Mouse (Mus musculus) neural tube, embryonic 14.5 days (tissue): ENCODE measurements around the gene Hectd1. TPM values are rescaled to one million over a fixed set of nuclear protein-coding genes. Genes with fewer than 3 reads are reported as not detected.

ENCODE experiments used
- ATAC-seq: fragments of 200-750 bp; cut with Nextera tagmentation; 2 replicates; pipeline ENCODE4 v1.8.0; 2017; ENCODE audit warnings: low read depth, mild to moderate bottlenecking, moderate TSS enrichment, moderate library complexity
- H3K27ac ChIP-seq: fragments of 300-500 bp; sonication (generic); 2 replicates; pipeline ENCODE4 v1.5.1; 2014; ENCODE audit warnings: low read depth, mild to moderate bottlenecking, control low read depth, low read length, moderate library complexity, mixed read lengths
- H3K27me3 ChIP-seq: fragments of 300-500 bp; sonication (generic); 2 replicates; pipeline ENCODE4 v1.6.1; 2014; ENCODE audit warnings: low read length; ENCODE audit not compliant: control insufficient read depth, insufficient read depth
- H3K36me3 ChIP-seq: fragments of 300-500 bp; sonication (generic); 2 replicates; pipeline ENCODE4 v1.6.1; 2014; ENCODE audit warnings: low read length, mixed read lengths; ENCODE audit not compliant: control insufficient read depth, insufficient read depth
- H3K4me1 ChIP-seq: fragments of 300-500 bp; sonication (generic); 2 replicates; pipeline ENCODE4 v1.6.1; 2014; ENCODE audit warnings: low read length; ENCODE audit not compliant: control insufficient read depth, insufficient read depth
- H3K4me2 ChIP-seq: fragments of 300-500 bp; sonication (generic); 2 replicates; pipeline ENCODE4 v1.6.1; 2014; ENCODE audit warnings: mild to moderate bottlenecking, low read depth, low read length, control low read depth
- H3K4me3 ChIP-seq: fragments of 300-500 bp; sonication (generic); 2 replicates; pipeline ENCODE4 v1.5.1; 2014; ENCODE audit warnings: low read depth, low read length, control low read depth, mixed read lengths
- H3K9ac ChIP-seq: fragments of 300-500 bp; sonication (generic); replicated peaks from 2 replicates; pipeline ENCODE4 v1.6.1; 2014; ENCODE audit warnings: low read depth, mild to moderate bottlenecking, control low read depth, low read length, mixed read lengths
- H3K9me3 ChIP-seq: fragments of 300-500 bp; sonication (generic); 2 replicates; pipeline ENCODE4 v1.6.1; 2016; ENCODE audit warnings: low read length; ENCODE audit not compliant: control insufficient read depth
- WGBS: fragments of 180-500 bp; shearing (Covaris S2); extraction: QIAGEN DNeasy Blood & Tissue Kit; methylation state at CpG from one replicate; pipeline ENCODE4 v1.1.7; 2014; 5-methylcytosine and 5-hydroxymethylcytosine counted together
- polyA plus RNA-seq: library from polyadenylated mRNA; unstranded; fragments of >200 nt; fragmentation: Nextera tagmentation; extraction: Ambion mirVana; gene quantifications from 2 replicates; pipeline ENCODE4 v1.2.1, GENCODE M21; 2014

Hectd1 gene
- polyA plus RNA-seq, 1 experiment from 2014 or later, result 50.5 TPM

DNA sequence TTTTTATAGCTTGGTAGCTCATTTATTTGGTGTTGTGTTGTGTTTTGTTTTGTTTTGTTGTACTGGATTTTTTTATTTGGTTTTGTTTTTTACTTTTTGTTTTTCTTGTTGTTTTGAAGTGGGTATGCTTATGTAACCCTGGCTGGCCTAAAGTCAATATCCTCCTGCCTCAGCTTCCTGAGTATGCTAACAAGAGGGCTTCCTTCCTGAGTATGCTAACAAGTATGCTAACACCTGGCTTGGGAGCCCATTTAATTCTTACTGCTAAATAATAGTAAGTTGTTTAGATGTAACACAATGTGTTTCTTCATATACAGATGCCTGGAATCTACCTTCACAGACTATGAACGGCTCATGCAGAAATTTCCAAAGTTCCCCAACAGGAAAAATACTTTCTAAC is 1.3 kb upstream of the Hectd1 start:
- Histone ChIP-seq H3K9me3 (no peaks in the 10 kb centered on the region), H3K4me3 (no peak overlapping the region), H3K27ac (no peak overlapping the region), H3K9ac (no peak overlapping the region), H3K27me3 (no peaks in the 10 kb centered on the region; the same call in 1 of the 2 replicates), H3K4me2 (peak overlapping the region; percentile 73; the same call in 1 of the 2 replicates), H3K36me3 (no peaks in the 10 kb centered on the region), H3K4me1 (peaks cover 14% of the 10 kb centered on the region)
- WGBS, result 94% methylated on average over 1 of the region's 1 CpGs
- ATAC-seq, result no peak

DNA sequence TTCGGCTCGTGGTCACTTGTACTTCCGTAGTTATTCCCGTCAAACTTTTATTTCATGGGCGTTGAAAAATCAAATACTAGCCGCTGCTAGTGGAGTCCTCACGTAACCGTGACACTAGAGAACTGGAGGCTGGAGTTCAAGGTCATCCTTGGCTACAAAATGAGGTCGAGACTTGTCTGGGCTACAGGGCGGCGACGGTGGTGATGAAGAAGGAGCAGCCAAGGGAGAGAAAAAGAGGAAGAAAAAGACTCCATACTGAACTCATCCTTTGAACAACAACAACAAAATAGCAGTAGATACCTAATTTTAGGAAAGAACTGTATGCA is 704 bp upstream of the Hectd1 start:
- Histone ChIP-seq H3K9me3 (no peaks in the 10 kb centered on the region), H3K4me1 (peaks cover 14% of the 10 kb centered on the region), H3K4me3 (peak overlapping the region; percentile 95), H3K4me2 (peak overlapping the region; percentile 73), H3K27me3 (no peaks in the 10 kb centered on the region; the same call in 1 of the 2 replicates), H3K27ac (peak overlapping the region; percentile 97), H3K9ac (peak overlapping the region; percentile 99), H3K36me3 (no peaks in the 10 kb centered on the region)
- under 1% methylated on average over 12 of the region's 12 CpGs for WGBS
- ATAC-seq, result peak; percentile 10

DNA sequence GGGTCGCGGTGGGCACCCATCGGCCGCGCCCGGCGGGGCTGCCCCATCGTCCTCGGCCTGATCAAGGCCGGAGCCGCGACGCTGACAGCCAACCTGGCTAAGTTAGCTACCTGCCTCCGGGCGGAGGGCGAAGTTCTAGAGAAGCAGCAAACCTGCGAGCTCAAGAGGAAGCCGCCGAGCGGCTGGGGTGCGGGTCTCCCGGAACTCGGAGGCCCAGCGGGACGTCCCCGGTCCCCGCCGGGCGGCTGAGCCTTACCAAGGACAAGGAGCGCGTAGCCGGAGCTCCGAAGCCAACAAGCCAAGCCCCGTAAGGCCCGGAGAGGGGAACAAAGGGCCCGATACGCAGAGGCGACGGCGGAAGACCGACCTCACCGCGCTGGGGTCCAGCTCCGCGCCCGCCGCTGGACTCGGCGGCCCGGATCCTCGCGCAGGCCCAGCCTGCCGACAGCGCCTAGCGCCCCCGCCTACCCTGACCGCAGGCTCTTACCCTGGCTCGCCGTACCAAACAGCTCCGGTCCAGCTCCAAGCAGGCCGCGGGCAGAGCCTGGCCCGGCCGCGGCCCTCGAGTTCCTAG is 533 bp downstream of the Hectd1 start:
- H3K27ac ChIP-seq, result peak overlapping the region; percentile 97
- H3K9me3 ChIP-seq, result no peaks in the 10 kb centered on the region
- peak overlapping the region; percentile 95 for H3K4me3 ChIP-seq
- under 1% methylated on average over 63 of the region's 66 CpGs for WGBS
- peaks cover 14% of the 10 kb centered on the region for H3K4me1 ChIP-seq
- H3K9ac ChIP-seq, result peak overlapping the region; percentile 99
- ATAC-seq, result peak; percentile 19
- H3K36me3 ChIP-seq, result no peaks in the 10 kb centered on the region
- peak overlapping the region; percentile 73 for H3K4me2 ChIP-seq
- H3K27me3 ChIP-seq, result no peaks in the 10 kb centered on the region; the same call in 1 of the 2 replicates

- Histone ChIP-seq H3K4me3 (peak overlapping the region; percentile 95), H3K27ac (peak overlapping the region; percentile 97), H3K9ac (peak overlapping the region; percentile 99), H3K4me2 (peak overlapping the region; percentile 73), H3K27me3 (no peaks in the 10 kb centered on the region; the same call in 1 of the 2 replicates), H3K9me3 (no peaks in the 10 kb centered on the region), H3K36me3 (no peaks in the 10 kb centered on the region), H3K4me1 (peaks cover 14% of the 10 kb centered on the region)
- 27% methylated on average over 6 of the region's 6 CpGs for WGBS
- no peak for ATAC-seq
Observed at GRCm38 (mm10) chr12:51827958-51828650, 1.2 kb downstream of the Hectd1 start.

DNA sequence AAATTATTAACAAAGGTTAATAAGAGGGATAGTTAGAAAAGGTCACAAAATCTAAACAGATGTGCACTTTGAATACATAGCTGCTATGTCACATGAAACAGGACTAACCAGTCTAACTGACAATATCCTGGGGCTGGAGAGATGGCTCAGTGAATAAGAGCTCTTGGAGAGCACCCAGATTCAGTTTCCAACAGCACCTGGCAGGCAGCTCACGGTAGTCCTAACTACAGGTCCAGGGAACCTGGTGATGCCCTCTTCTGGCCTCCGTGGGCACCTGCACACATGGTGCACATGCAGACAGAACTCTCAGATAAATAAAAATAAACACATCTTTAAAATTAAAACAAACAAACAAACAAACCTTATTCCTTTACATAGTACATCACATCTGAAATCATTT is 4.0 kb downstream of the Hectd1 start:
- Histone ChIP-seq H3K4me1 (peaks cover 14% of the 10 kb centered on the region), H3K36me3 (no peaks in the 10 kb centered on the region), H3K4me2 (no peak overlapping the region), H3K4me3 (no peak overlapping the region), H3K27ac (no peak overlapping the region), H3K9ac (no peak overlapping the region), H3K9me3 (no peaks in the 10 kb centered on the region), H3K27me3 (no peaks in the 10 kb centered on the region; the same call in 1 of the 2 replicates)
- ATAC-seq, result no peak
- WGBS, result 74% methylated on average over 2 of the region's 2 CpGs

GRCm38 (mm10) chr12:51823311-51823710 is 6.0 kb downstream of the Hectd1 start:
- H3K4me2 ChIP-seq, result no peak overlapping the region
- WGBS, result 77% methylated on average over 5 of the region's 5 CpGs
- no peak for ATAC-seq
- H3K36me3 ChIP-seq, result no peaks in the 10 kb centered on the region
- peaks cover 14% of the 10 kb centered on the region for H3K4me1 ChIP-seq
- no peak overlapping the region for H3K9ac ChIP-seq
- H3K9me3 ChIP-seq, result no peaks in the 10 kb centered on the region
- no peak overlapping the region for H3K4me3 ChIP-seq
- H3K27me3 ChIP-seq, result no peaks in the 10 kb centered on the region
- no peak overlapping the region for H3K27ac ChIP-seq

DNA sequence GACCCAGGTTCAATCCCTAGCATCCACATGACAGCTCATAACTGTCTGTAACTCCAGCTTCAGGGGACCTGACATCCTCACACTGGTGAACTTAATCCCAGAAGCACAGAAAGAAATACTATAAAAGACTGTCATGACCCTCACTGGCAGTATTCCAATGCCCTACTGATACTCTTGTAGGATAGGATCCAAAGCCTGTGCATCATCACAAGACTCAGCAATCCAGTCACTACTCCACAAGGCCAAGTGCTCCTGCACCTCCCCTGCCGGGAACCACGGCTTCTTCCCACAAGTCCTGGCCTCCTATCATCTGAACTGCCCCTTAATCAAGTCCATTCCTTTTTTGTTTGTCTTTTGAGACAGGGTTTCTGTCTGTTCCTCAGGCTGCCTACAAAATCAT is 6.5 kb downstream of the Hectd1 start:
- H3K4me1 ChIP-seq, result peaks cover 9% of the 10 kb centered on the region
- no peaks in the 10 kb centered on the region for H3K36me3 ChIP-seq
- H3K4me2 ChIP-seq, result no peak overlapping the region
- no peaks in the 10 kb centered on the region for H3K9me3 ChIP-seq
- H3K27ac ChIP-seq, result no peak overlapping the region
- H3K9ac ChIP-seq, result no peak overlapping the region
- no peak for ATAC-seq
- H3K27me3 ChIP-seq, result no peaks in the 10 kb centered on the region
- H3K4me3 ChIP-seq, result no peak overlapping the region
- WGBS, result 78% methylated on average over 2 of the region's 2 CpGs

DNA sequence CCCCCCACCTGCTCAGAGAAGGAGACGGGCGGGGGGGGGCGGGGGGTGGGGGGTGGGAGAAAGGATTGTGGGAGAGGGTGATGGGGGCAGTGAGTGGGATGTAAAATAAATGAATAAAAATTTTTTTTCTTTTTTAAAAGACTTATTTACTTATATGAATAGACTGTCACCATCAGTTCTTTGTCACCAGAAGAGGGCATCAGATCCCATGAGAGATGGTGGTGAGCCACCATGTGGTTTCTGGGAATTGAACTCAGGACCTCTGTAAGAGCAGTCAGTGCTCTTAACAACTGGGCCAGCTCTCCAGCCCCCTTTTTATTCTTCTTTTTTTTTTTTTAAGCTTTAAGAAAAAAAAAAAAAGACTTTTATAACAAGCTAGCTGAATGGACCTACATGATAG is 7.1 kb downstream of the Hectd1 start:
- 73% methylated on average over 3 of the region's 3 CpGs for WGBS

DNA sequence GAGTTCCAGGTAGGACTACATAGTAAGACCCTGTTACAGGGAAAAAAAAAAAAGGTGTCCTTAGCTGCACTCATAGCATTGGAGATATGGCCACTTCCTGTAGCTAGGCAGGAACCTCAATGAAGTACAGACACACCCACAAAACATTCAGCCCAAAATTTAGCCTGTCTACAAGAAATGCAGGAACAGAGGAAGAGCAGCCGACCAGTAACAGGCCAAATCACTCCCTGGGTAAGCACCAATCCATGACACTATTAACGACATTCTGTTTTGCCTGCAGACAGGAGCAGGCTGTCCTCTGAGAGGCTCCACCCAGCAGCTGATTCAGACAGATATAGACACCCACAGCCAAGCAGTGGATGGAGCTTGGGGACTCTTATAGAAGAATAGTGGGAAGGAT is 8.1 kb downstream of the Hectd1 start:
- Histone ChIP-seq H3K27me3 (no peaks in the 10 kb centered on the region), H3K9me3 (no peaks in the 10 kb centered on the region), H3K27ac (no peak overlapping the region), H3K9ac (no peak overlapping the region), H3K4me2 (no peak overlapping the region), H3K36me3 (no peaks in the 10 kb centered on the region), H3K4me1 (no peaks in the 10 kb centered on the region), H3K4me3 (no peak overlapping the region)
- WGBS, result 36% methylated on average over 2 of the region's 2 CpGs
- ATAC-seq, result no peak

More for the DNA sequence above, 7.1 kb downstream of the Hectd1 start:
- H3K9ac ChIP-seq, result no peak overlapping the region
- H3K9me3 ChIP-seq, result no peaks in the 10 kb centered on the region
- peaks cover 3% of the 10 kb centered on the region for H3K4me1 ChIP-seq
- no peak overlapping the region for H3K4me2 ChIP-seq
- no peaks in the 10 kb centered on the region for H3K36me3 ChIP-seq
- no peak overlapping the region for H3K4me3 ChIP-seq
- no peak overlapping the region for H3K27ac ChIP-seq
- no peaks in the 10 kb centered on the region for H3K27me3 ChIP-seq
- no peak for ATAC-seq
